Mouse (Mus musculus) limb, embryonic 15.5 days (tissue): ENCODE data around the gene Dnah11. TPM values are rescaled to one million over a fixed set of nuclear protein-coding genes. Genes with fewer than 3 reads are reported as not detected.

ENCODE experiments used
- ATAC-seq: fragments of 200-750 bp; cut with Nextera tagmentation; 2 replicates; pipeline ENCODE4 v1.8.0; 2017; ENCODE audit warnings: low read depth, moderate TSS enrichment; ENCODE audit not compliant: insufficient number of reproducible peaks, low FRiP score, low TSS enrichment
- H3K27ac ChIP-seq: fragments of 300-500 bp; sonication (generic); 2 replicates; pipeline ENCODE4 v1.5.1; 2015; ENCODE audit warnings: moderate library complexity, mild to moderate bottlenecking, inconsistent platforms
- H3K27me3 ChIP-seq: fragments of 300-500 bp; sonication (generic); 2 replicates; pipeline ENCODE4 v1.6.1; 2015; ENCODE audit warnings: inconsistent platforms
- H3K36me3 ChIP-seq: fragments of 300-500 bp; sonication (generic); 2 replicates; pipeline ENCODE4 v1.6.1; 2015; ENCODE audit warnings: inconsistent platforms
- H3K4me1 ChIP-seq: fragments of 300-500 bp; sonication (generic); 2 replicates; pipeline ENCODE4 v1.6.1; 2015; ENCODE audit warnings: inconsistent platforms
- H3K4me2 ChIP-seq: fragments of 300-500 bp; sonication (generic); 2 replicates; pipeline ENCODE4 v1.6.1; 2015; ENCODE audit warnings: mild to moderate bottlenecking, inconsistent platforms
- H3K4me3 ChIP-seq: fragments of 300-500 bp; sonication (generic); 2 replicates; pipeline ENCODE4 v1.5.1; 2015; ENCODE audit warnings: mild to moderate bottlenecking, inconsistent platforms
- H3K9ac ChIP-seq: fragments of 300-500 bp; sonication (generic); 2 replicates; pipeline ENCODE4 v1.6.1; 2015; ENCODE audit warnings: inconsistent platforms
- H3K9me3 ChIP-seq: fragments of 300-500 bp; sonication (generic); 2 replicates; pipeline ENCODE4 v1.6.1; 2016; ENCODE audit warnings: inconsistent platforms
- WGBS: fragments of 180-500 bp; shearing (Covaris S2); methylation state at CpG from one replicate; pipeline ENCODE4 v1.1.7; 2015; 5-methylcytosine and 5-hydroxymethylcytosine counted together
- polyA plus RNA-seq: library from polyadenylated mRNA; unstranded; fragments of >200 nt; fragmentation: Nextera tagmentation; extraction: Ambion mirVana; gene quantifications from 2 replicates; pipeline ENCODE4 v1.2.1, GENCODE M21; 2015

Gene Dnah11
- polyA plus RNA-seq, 1 experiment from 2014 or later = 0.24 TPM

- 61% methylated on average over 3 of the region's 3 CpGs for WGBS
- no peaks in the 10 kb centered on the region for H3K4me1 ChIP-seq
- no peak overlapping the region for H3K9ac ChIP-seq
- H3K27me3 ChIP-seq = no peaks in the 10 kb centered on the region
- H3K36me3 ChIP-seq = no peaks in the 10 kb centered on the region
- no peak for ATAC-seq
- H3K27ac ChIP-seq = no peak overlapping the region
- no peak overlapping the region for H3K4me2 ChIP-seq
- no peak overlapping the region for H3K4me3 ChIP-seq
- no peaks in the 10 kb centered on the region for H3K9me3 ChIP-seq
These were observed 370.5 kb downstream of the Dnah11 start for GRCm38 (mm10) chr12:117828350-117828749.

Other genes starting within 250 kb of the Dnah11 start
- 5.3 and 5.5 TPM in 2 replicates for gene Sp4, start 102.4 kb upstream of the Dnah11 start, polyA plus RNA-seq